28 mouse cellular contexts compared by ENCODE assay signal in the genomic region with DNA sequence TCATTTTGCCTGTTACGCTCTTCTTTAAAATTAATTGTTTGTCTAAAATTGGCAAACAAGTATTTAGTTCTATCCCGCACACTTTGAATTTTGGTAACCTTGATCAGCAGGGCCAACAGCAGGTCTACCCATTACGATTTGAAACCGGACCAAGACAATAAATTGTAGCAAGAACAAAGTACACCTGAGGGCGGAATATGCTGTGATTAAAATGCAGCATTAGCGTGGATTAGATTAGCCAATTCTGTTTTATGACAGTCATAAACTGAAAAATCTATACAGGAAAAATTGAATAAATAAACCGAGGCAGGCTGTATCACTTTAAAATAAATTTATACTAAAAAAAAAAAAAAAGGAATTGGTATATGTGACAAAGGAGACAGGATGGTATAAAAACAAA.
"Had no signal": no experiment of that assay in that cellular context is flagged by ENCODE, and none has a peak within 500 bp of the region (broad histone marks: within the 10 kb centered on the region; RNA-seq: fewer than 3 reads in every experiment).

No protein-coding gene starts in this region.

- DNase-seq: cerebellum, adult 2 months; cerebellum, adult 8-10 months; cerebellum, adult 9-10 months; cerebellum, adult 9-11 months; cerebellum, postnatal 10 days; cerebellum, postnatal 14 days; cerebellum, postnatal 25 days; cerebellum, postnatal 36 days; embryo, embryonic 11 days; forebrain, postnatal 0 days; gastrocnemius, adult 2 months; gastrocnemius, postnatal 10 days; gastrocnemius, postnatal 14 days; gastrocnemius, postnatal 25 days; gastrocnemius, postnatal 36 days; heart, adult 18-20 months; heart, adult 2 months had no signal

- H3K4me2 ChIP-seq: embryonic facial prominence, embryonic 12.5 days; embryonic facial prominence, embryonic 13.5 days; embryonic facial prominence, embryonic 15.5 days; forebrain, embryonic 12.5 days; forebrain, embryonic 13.5 days; forebrain, embryonic 15.5 days had no signal

- ATAC-seq: forebrain, embryonic 13.5 days; forebrain, embryonic 14.5 days; forebrain, embryonic 15.5 days; forebrain, embryonic 16.5 days; forebrain, postnatal 0 days had no signal

- H3K4me1 ChIP-seq: forebrain, embryonic 15.5 days had no signal

- H3K27ac ChIP-seq: embryonic facial prominence, embryonic 10.5 days; embryonic facial prominence, embryonic 12.5 days; embryonic facial prominence, embryonic 13.5 days; embryonic facial prominence, embryonic 15.5 days; forebrain, embryonic 10.5 days; forebrain, embryonic 12.5 days; forebrain, embryonic 13.5 days; forebrain, embryonic 15.5 days; gastrocnemius, adult 2 months; heart, adult 2 months had no signal

- H3K9me3 ChIP-seq: embryonic facial prominence, embryonic 10.5 days; embryonic facial prominence, embryonic 12.5 days; embryonic facial prominence, embryonic 13.5 days; embryonic facial prominence, embryonic 15.5 days; forebrain, embryonic 10.5 days; forebrain, embryonic 12.5 days; forebrain, embryonic 13.5 days; forebrain, embryonic 15.5 days had no signal

- H3K4me3 ChIP-seq: embryonic facial prominence, embryonic 10.5 days; embryonic facial prominence, embryonic 12.5 days; embryonic facial prominence, embryonic 13.5 days; embryonic facial prominence, embryonic 15.5 days; erythroblast, embryonic 14.5 days; forebrain, embryonic 10.5 days; forebrain, embryonic 12.5 days; forebrain, embryonic 13.5 days; forebrain, embryonic 15.5 days; gastrocnemius, adult 2 months; heart, adult 2 months had no signal

- H3K36me3 ChIP-seq: embryonic facial prominence, embryonic 10.5 days; embryonic facial prominence, embryonic 12.5 days; embryonic facial prominence, embryonic 13.5 days; embryonic facial prominence, embryonic 15.5 days; forebrain, embryonic 12.5 days; forebrain, embryonic 15.5 days had no signal

- H3K9ac ChIP-seq: embryonic facial prominence, embryonic 12.5 days; embryonic facial prominence, embryonic 13.5 days; embryonic facial prominence, embryonic 15.5 days; forebrain, embryonic 12.5 days; forebrain, embryonic 13.5 days; forebrain, embryonic 15.5 days; forebrain, postnatal 0 days had no signal

- H3K27me3 ChIP-seq: embryonic facial prominence, embryonic 12.5 days; embryonic facial prominence, embryonic 13.5 days; embryonic facial prominence, embryonic 15.5 days; forebrain, embryonic 12.5 days; forebrain, embryonic 13.5 days; forebrain, embryonic 15.5 days had no signal
